Mouse (Mus musculus): ENCODE data around the gene Agbl3.

Gene Agbl3

DNA sequence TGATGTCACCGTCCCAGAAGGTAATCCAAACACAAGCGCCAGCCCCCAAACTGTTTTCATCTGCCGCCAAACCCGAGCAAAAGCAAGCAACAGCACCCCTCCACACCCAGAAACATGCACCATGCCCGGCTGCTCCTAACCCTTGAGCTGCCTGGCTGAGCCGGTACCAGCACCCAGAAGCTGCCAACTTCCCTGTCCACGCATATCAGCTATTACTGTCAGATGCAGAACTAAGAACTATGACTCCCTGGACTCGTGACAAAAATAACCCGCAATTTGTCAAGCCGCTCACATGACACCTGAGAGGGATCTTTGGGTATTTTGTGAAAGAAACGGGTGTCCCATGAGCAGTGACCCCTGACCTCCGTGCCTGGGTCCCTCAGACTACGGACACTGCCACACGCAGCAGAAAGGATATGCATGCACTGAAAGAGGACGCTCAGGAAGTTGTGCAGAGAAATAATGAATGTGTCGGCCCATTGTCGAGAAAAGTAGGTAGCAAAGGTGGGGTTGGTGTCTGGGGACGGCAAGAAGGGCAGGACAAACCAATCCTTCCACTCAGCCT, 127.5 kb downstream of the Agbl3 start:
- peaks cover 53% of the 10 kb centered on the region for H3K27me3 ChIP-seq (ENCODE audit: insufficient read depth, low read length)
- TF ChIP-seq NANOG (IDR thresholded peaks at IDR 0.05; ENCODE audit: borderline replicate concordance, low read length) (no peak), POU5F1 (IDR thresholded peaks at IDR 0.05; ENCODE audit: borderline replicate concordance, low read length) (no peak), CTCF (conservative IDR thresholded peaks at IDR 0.05; ENCODE audit: low read length) (no peak)
- no peaks in the 10 kb centered on the region for H3K9me3 ChIP-seq (ENCODE audit: low read length)

More for the DNA sequence above, 127.5 kb downstream of the Agbl3 start:
- H3K4me1 ChIP-seq (replicated peaks; ENCODE audit: low read depth, low read length): peaks cover 11% of the 10 kb centered on the region
- H3K4me3 ChIP-seq (replicated peaks; ENCODE audit: low read length): no peak overlapping the region
- H3K36me3 ChIP-seq (ENCODE audit: insufficient read depth, low read length): peaks cover 64% of the 10 kb centered on the region

Data from E14TG2a.4 (cell line).